Mouse (Mus musculus) left cerebral cortex, adult 2 months (tissue): Measurements from ENCODE around the gene Fbxw5. TPM values are rescaled to one million over a fixed set of nuclear protein-coding genes. Genes with fewer than 3 reads are reported as not detected.
A peak's percentile ranks its signal among the peaks of the same experiment; 100 is the strongest.
"Not testable (repeated sequence)": the region's sequence is repeated elsewhere in the genome, so short reads cannot be mapped to it uniquely, and the experiment has no call there.

Experiments
- DNase-seq, 2 experiments: peaks; one replicate each; pipeline ENCODE4 v3.0.0; 2021 to 2022; ENCODE audit warnings: low spot score in 2 of 2, mixed read lengths in 1 of 2; ENCODE audit errors: extremely low spot score in 1 of 2
- H3K27ac ChIP-seq: fragments of 200-600 bp; 2 replicates; pipeline ENCODE4 v1.8.1; 2022
- H3K4me3 ChIP-seq: fragments of 200-600 bp; 2 replicates; pipeline ENCODE4 v1.8.1; 2022
- CTCF ChIP-seq: fragments of 200-600 bp; IDR thresholded peaks from 2 replicates; pipeline ENCODE4 v1.8.1; 2022; ENCODE audit warnings: antibody characterized with exemption, mild to moderate bottlenecking, moderate library complexity
- intact Hi-C: fragments of 180-260 bp; cut with DNase I; formaldehyde crosslinking; loops from one replicate; pipeline ENCODE4 v1.15.1; 2025
- total RNA-seq, 2 experiments: library from RNA; stranded (reverse); gene quantifications; 2 replicates each; pipeline ENCODE4 v1.2.3; 2021

The Fbxw5 gene
- total RNA-seq, 2 experiments from 2014 or later = 120 to 122 TPM

- no peak overlapping the region for H3K27ac ChIP-seq
- DNase-seq = no peak
- TF ChIP-seq CTCF = no peak
- intact Hi-C loops = loop anchor here (5.0 kb wide), 1 partner anchor 33 kb away; no protein-coding TSS in a partner anchor
- no peak overlapping the region for H3K4me3 ChIP-seq
Measured at GRCm38 (mm10) chr2:25540541-25540948, 40.0 kb downstream of the Fbxw5 start.

GRCm38 (mm10) chr2:25541644-25542367 is 41.3 kb downstream of the Fbxw5 start:
- intact Hi-C loops = loop anchor here (5.0 kb wide), 1 partner anchor 35 kb away; no protein-coding TSS in a partner anchor
- TF ChIP-seq CTCF = no peak
- no peak for DNase-seq
- Histone ChIP-seq H3K4me3 (no peak overlapping the region), H3K27ac (no peak overlapping the region)

- intact Hi-C loops = loop anchor here (5.0 kb wide), 1 partner anchor 36 kb away; the partner anchor contains the start of gene Ajm1
- Histone ChIP-seq H3K4me3 (peak overlapping the region; percentile 86), H3K27ac (peak overlapping the region; percentile 78)
- no peak for DNase-seq
- no peak for TF ChIP-seq CTCF
Measured at GRCm38 (mm10) chr2:25545996-25546810, 45.7 kb downstream of the Fbxw5 start.

- TF ChIP-seq CTCF = no peak
- peak within 1 kb of the TSS; percentile 86 for H3K4me3 ChIP-seq
- intact Hi-C loops = loop anchor here (5.0 kb wide), 1 partner anchor 35 kb away; the partner anchor contains the start of gene Ajm1
- peak; percentile 99 for DNase-seq
- H3K27ac ChIP-seq = peak within 1 kb of the TSS; percentile 78
Measured at GRCm38 (mm10) chr2:25546811-25547491, 46.4 kb downstream of the Fbxw5 start, which contains the start of gene Traf2. TSS of gene Traf2 (minus strand) at chr2:25546940.

- intact Hi-C loops = loop anchor here (5.0 kb wide), 1 partner anchor 33 kb away; the partner anchor contains the start of gene Ajm1
- DNase-seq = no peak
- no peak for TF ChIP-seq CTCF
- Histone ChIP-seq H3K4me3 (no peak overlapping the region), H3K27ac (no peak overlapping the region)
Measured at GRCm38 (mm10) chr2:25549021-25549991, 48.8 kb downstream of the Fbxw5 start.

- TF ChIP-seq CTCF = peak; percentile 72
- no peak overlapping the region for H3K27ac ChIP-seq
- no peak for DNase-seq
- intact Hi-C loops = no loop called here
- H3K4me3 ChIP-seq = no peak overlapping the region
Measured at GRCm38 (mm10) chr2:25551186-25551585, 50.6 kb downstream of the Fbxw5 start.

GRCm38 (mm10) chr2:25553171-25553786 is 52.7 kb downstream of the Fbxw5 start:
- DNase-seq, H3K27ac ChIP-seq, H3K4me3 ChIP-seq: not testable (repeated sequence)
- intact Hi-C loops = loop anchor here (2.0 kb wide), 1 partner anchor 126 kb away; no protein-coding TSS in a partner anchor

Other genes with a start within 250 kb of the Fbxw5 start
- 10 to 100 TPM; 35.6 to 41.6 TPM for gene Tmem203, start 245.3 kb upstream of the Fbxw5 start, total RNA-seq
- 10 to 100 TPM; 20.9 to 21.8 TPM for gene Tprn, start 238.1 kb upstream of the Fbxw5 start, total RNA-seq
- 10 to 100 TPM; 65.6 to 65.9 TPM for gene Ssna1, start 228.3 kb upstream of the Fbxw5 start, total RNA-seq
- 10 to 100 TPM; 87.1 to 90.3 TPM for gene Anapc2, start 228.3 kb upstream of the Fbxw5 start, total RNA-seq
- gene Tmem210, start 212.6 kb upstream of the Fbxw5 start, total RNA-seq = not detected
- not detected for gene Lrrc26, start 210.8 kb upstream of the Fbxw5 start, total RNA-seq
- 100 to 1,000 TPM; 452 to 457 TPM for gene Grin1, start 181.6 kb upstream of the Fbxw5 start, total RNA-seq
- 10 to 100 TPM; 56.0 to 62.4 TPM for gene Man1b1, start 168.4 kb upstream of the Fbxw5 start, total RNA-seq
- 10 to 100 TPM; 32.2 to 33.9 TPM for gene Dpp7, start 144.4 kb upstream of the Fbxw5 start, total RNA-seq
- gene Uap1l1, start 135.1 kb upstream of the Fbxw5 start, total RNA-seq = 10 to 100 TPM; 15.8 to 24.9 TPM
- gene Sapcd2, start 128.4 kb upstream of the Fbxw5 start, total RNA-seq = 1 to 10 TPM; 2.1 to 2.7 TPM
- gene Entpd2, start 104.9 kb upstream of the Fbxw5 start, total RNA-seq = 10 to 100 TPM; 11.5 to 13.1 TPM
- 100 to 1,000 TPM; 337 to 366 TPM for gene Npdc1, start 101.4 kb upstream of the Fbxw5 start, total RNA-seq
- gene Fut7, start 77.5 kb upstream of the Fbxw5 start, total RNA-seq = under 1 TPM in 1 of 2 experiments, not detected in 1; 0.43 TPM
- gene Abca2, start 72.0 kb upstream of the Fbxw5 start, total RNA-seq = 100 to 1,000 TPM; 160 to 168 TPM
- gene Clic3, start 43.9 kb upstream of the Fbxw5 start, total RNA-seq = not detected
- gene Paxx, start 39.7 kb upstream of the Fbxw5 start, total RNA-seq = 10 to 100 TPM; 65.9 to 75.3 TPM
- gene Ptgds, start 30.7 kb upstream of the Fbxw5 start, total RNA-seq = 1,000 to 10,000 TPM; 1,632 to 2,529 TPM
- gene Lcn12, start 6.8 kb upstream of the Fbxw5 start, total RNA-seq = not detected
- gene C8g, start 969 bp downstream of the Fbxw5 start, total RNA-seq = 1 to 10 TPM; 1.4 to 1.5 TPM
- 10 to 100 TPM; 10.4 to 11.0 TPM for gene Traf2, start 46.2 kb downstream of the Fbxw5 start, total RNA-seq
- 100 to 1,000 TPM; 190 to 202 TPM for gene Edf1, start 57.1 kb downstream of the Fbxw5 start, total RNA-seq
- 1 to 10 TPM; 1.8 to 2.6 TPM for gene Mamdc4, start 74.1 kb downstream of the Fbxw5 start, total RNA-seq
- 10 to 100 TPM; 64.0 to 70.5 TPM for gene Phpt1, start 74.5 kb downstream of the Fbxw5 start, total RNA-seq
- gene Ajm1, start 81.0 kb downstream of the Fbxw5 start, total RNA-seq = 100 to 1,000 TPM; 102 to 104 TPM
- 100 to 1,000 TPM; 157 to 163 TPM for gene Rabl6, start 107.8 kb downstream of the Fbxw5 start, total RNA-seq
- not detected for gene Ccdc183, start 116.9 kb downstream of the Fbxw5 start, total RNA-seq
- gene Tmem141, start 121.3 kb downstream of the Fbxw5 start, total RNA-seq = 10 to 100 TPM; 21.6 to 22.3 TPM
- gene Fcna, start 127.3 kb downstream of the Fbxw5 start, total RNA-seq = under 1 TPM; 0.25 to 0.70 TPM
- gene Lcn8, start 152.4 kb downstream of the Fbxw5 start, total RNA-seq = not detected
- gene Lcn5, start 157.2 kb downstream of the Fbxw5 start, total RNA-seq = not detected
- not detected for gene Lcn6, start 176.0 kb downstream of the Fbxw5 start, total RNA-seq
- not detected for gene Lcn10, start 182.0 kb downstream of the Fbxw5 start, total RNA-seq
- not detected for gene Obp2a, start 199.3 kb downstream of the Fbxw5 start, total RNA-seq
- gene Bmyc, start 206.0 kb downstream of the Fbxw5 start, total RNA-seq = 10 to 100 TPM; 82.6 to 89.9 TPM
- gene Obp2b, start 236.3 kb downstream of the Fbxw5 start, total RNA-seq = under 1 TPM in 1 of 2 experiments, not detected in 1; 0.50 TPM